ENCODE assay signal across 18 mouse cellular contexts in the genomic region with DNA sequence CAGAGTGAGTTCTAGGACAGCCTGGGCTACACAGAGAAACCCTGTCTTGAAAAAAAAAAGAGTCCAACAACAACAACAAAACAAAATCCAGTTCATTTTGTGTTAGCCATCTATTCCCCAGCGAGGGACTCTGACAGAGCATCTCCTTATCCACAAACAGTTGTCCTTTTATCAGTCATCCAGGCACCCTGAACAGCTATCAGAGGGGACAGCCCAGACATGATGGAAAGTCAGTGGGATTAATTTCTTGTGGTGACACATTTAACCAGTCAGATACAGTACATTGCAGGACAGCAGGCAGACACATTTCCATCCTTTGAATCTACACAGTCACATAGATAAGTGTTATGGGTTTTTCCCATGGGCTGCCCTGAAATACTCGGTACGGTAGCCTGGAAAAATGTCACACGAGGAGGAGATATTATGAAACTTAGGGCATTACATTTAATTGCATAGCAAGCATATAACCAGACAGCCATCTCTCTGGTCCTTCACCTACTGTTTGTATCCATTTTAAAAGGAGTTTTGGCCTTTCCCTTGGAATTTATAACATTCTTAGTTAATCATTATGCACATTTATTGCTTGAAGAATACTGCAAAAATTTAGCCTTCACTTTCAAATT. TPM values are rescaled to one million over a fixed set of nuclear protein-coding genes. Genes with fewer than 3 reads are reported as not detected.
A peak's percentile ranks its signal among the peaks of the same experiment; 100 is the strongest.
DNase-seq lines count a peak whose midpoint lies in the region; ATAC-seq and TF ChIP-seq lines count a peak whose summit lies in the region.
"Had no signal": no experiment of that assay in that cellular context is flagged by ENCODE, and none has a peak within 500 bp of the region (broad histone marks: within the 10 kb centered on the region; RNA-seq: fewer than 3 reads in every experiment).

No protein-coding gene starts in this region.

- H3K27me3 ChIP-seq in stomach, embryonic 14.5 days (ENCODE audit: control insufficient read depth, insufficient read depth, low read length) = no peaks in the 10 kb centered on the region
- no peaks in the 10 kb centered on the region for H3K27me3 ChIP-seq in stomach, postnatal 0 days (ENCODE audit: control insufficient read depth, insufficient read depth, low read length)
- no peaks in the 10 kb centered on the region for H3K27me3 ChIP-seq in intestine, embryonic 16.5 days (replicated peaks; ENCODE audit: control insufficient read depth, insufficient read depth, low read length)
- no peaks in the 10 kb centered on the region for H3K27me3 ChIP-seq in liver, embryonic 16.5 days (ENCODE audit: control insufficient read depth, insufficient read depth, low read depth, low read length)
- no peaks in the 10 kb centered on the region for H3K27me3 ChIP-seq in thymus, adult 2 months (ENCODE audit: control insufficient read depth, insufficient read depth, low read length)
- H3K27me3 ChIP-seq in kidney, adult 2 months (replicated peaks; ENCODE audit: control insufficient read depth, insufficient read depth, low read length) = no peaks in the 10 kb centered on the region
- H3K27me3 ChIP-seq: lung, embryonic 15.5 days; midbrain, embryonic 13.5 days; neural tube, embryonic 13.5 days had no signal

- H3K9ac ChIP-seq in stomach, embryonic 14.5 days (replicated peaks; ENCODE audit: low read depth, low read length) = no peak overlapping the region
- no peak overlapping the region for H3K9ac ChIP-seq in stomach, postnatal 0 days (ENCODE audit: low read length)
- no peak overlapping the region for H3K9ac ChIP-seq in intestine, embryonic 16.5 days (ENCODE audit: low read depth, low read length)
- H3K9ac ChIP-seq in liver, embryonic 16.5 days (ENCODE audit: low read depth, low read length) = peak overlapping the region; percentile 41; the same call in 1 of the 2 replicates
- H3K9ac ChIP-seq: lung, embryonic 15.5 days; midbrain, embryonic 13.5 days; neural tube, embryonic 13.5 days had no signal

- H3K36me3 ChIP-seq in stomach, embryonic 14.5 days (ENCODE audit: control insufficient read depth, insufficient read depth, low read length) = no peaks in the 10 kb centered on the region
- H3K36me3 ChIP-seq in stomach, postnatal 0 days (ENCODE audit: control insufficient read depth, insufficient read depth, low read length) = no peaks in the 10 kb centered on the region
- H3K36me3 ChIP-seq in intestine, embryonic 16.5 days (ENCODE audit: control insufficient read depth, insufficient read depth, low read length) = no peaks in the 10 kb centered on the region
- no peaks in the 10 kb centered on the region for H3K36me3 ChIP-seq in liver, embryonic 16.5 days (ENCODE audit: control insufficient read depth, insufficient read depth)
- H3K36me3 ChIP-seq in thymus, adult 2 months (ENCODE audit: control insufficient read depth, insufficient read depth, low read length) = no peaks in the 10 kb centered on the region
- H3K36me3 ChIP-seq in kidney, adult 2 months (ENCODE audit: control insufficient read depth, insufficient read depth, low read length) = peaks cover 3% of the 10 kb centered on the region; the same call in 1 of the 2 replicates
- H3K36me3 ChIP-seq: lung, embryonic 15.5 days had no signal

- ATAC-seq in stomach, embryonic 14.5 days (ENCODE audit: insufficient number of reproducible peaks, insufficient read depth, low FRiP score, low read depth) = peak; percentile 42; the same call in 1 of the 2 replicates
- ATAC-seq in stomach, postnatal 0 days (ENCODE audit: low FRiP score, low TSS enrichment) = no peak
- peak; percentile 56 for ATAC-seq in intestine, embryonic 16.5 days
- ATAC-seq in liver, embryonic 16.5 days (ENCODE audit: low read depth) = peak; percentile 98
- ATAC-seq: hindbrain, embryonic 16.5 days; midbrain, embryonic 13.5 days had no signal

- 82% methylated on average over 4 of the region's 4 CpGs for WGBS in stomach, embryonic 14.5 days
- 85% methylated on average over 4 of the region's 4 CpGs for WGBS in stomach, postnatal 0 days
- 66% methylated on average over 4 of the region's 4 CpGs for WGBS in intestine, embryonic 16.5 days
- 30% methylated on average over 4 of the region's 4 CpGs for WGBS in liver, embryonic 16.5 days (ENCODE audit: insufficient replicate concordance)
- WGBS in thymus, adult 2 months = 98% methylated on average over 4 of the region's 4 CpGs
- WGBS in kidney, adult 2 months = 92% methylated on average over 4 of the region's 4 CpGs

- no peak overlapping the region for H3K27ac ChIP-seq in stomach, embryonic 14.5 days (ENCODE audit: low read length)
- H3K27ac ChIP-seq in stomach, postnatal 0 days (replicated peaks) = no peak overlapping the region
- no peak overlapping the region for H3K27ac ChIP-seq in intestine, embryonic 16.5 days (ENCODE audit: low read length)
- peak overlapping the region; percentile 94 for H3K27ac ChIP-seq in liver, embryonic 16.5 days (ENCODE audit: low read length)
- H3K27ac ChIP-seq in thymus, adult 2 months (ENCODE audit: control insufficient read depth, insufficient read depth, low read length) = no peak overlapping the region
- no peak overlapping the region for H3K27ac ChIP-seq in kidney, adult 2 months (ENCODE audit: insufficient read depth, low read depth, low read length)
- H3K27ac ChIP-seq: lung, embryonic 15.5 days; midbrain, embryonic 13.5 days; neural tube, embryonic 13.5 days had no signal

- H3K4me3 ChIP-seq in stomach, embryonic 14.5 days (ENCODE audit: low read depth, low read length) = no peak overlapping the region
- no peak overlapping the region for H3K4me3 ChIP-seq in stomach, postnatal 0 days (ENCODE audit: low read depth, low read length)
- no peak overlapping the region for H3K4me3 ChIP-seq in intestine, embryonic 16.5 days (ENCODE audit: low read length)
- peak overlapping the region; percentile 17; the same call in 1 of the 2 replicates for H3K4me3 ChIP-seq in liver, embryonic 16.5 days (ENCODE audit: low read depth, low read length)
- no peak overlapping the region for H3K4me3 ChIP-seq in thymus, adult 2 months (ENCODE audit: control insufficient read depth, insufficient read depth, low read length)
- H3K4me3 ChIP-seq in kidney, adult 2 months (ENCODE audit: insufficient read depth, low read depth, low read length) = no peak overlapping the region
- H3K4me3 ChIP-seq: lung, embryonic 15.5 days; midbrain, embryonic 13.5 days; neural tube, embryonic 13.5 days had no signal

- H3K4me1 ChIP-seq in stomach, embryonic 14.5 days (ENCODE audit: control insufficient read depth, insufficient read depth, low read length) = no peaks in the 10 kb centered on the region
- H3K4me1 ChIP-seq in stomach, postnatal 0 days (replicated peaks; ENCODE audit: control insufficient read depth, insufficient read depth) = no peaks in the 10 kb centered on the region
- H3K4me1 ChIP-seq in intestine, embryonic 16.5 days (ENCODE audit: control insufficient read depth, insufficient read depth, low read length) = no peaks in the 10 kb centered on the region
- peaks cover 19% of the 10 kb centered on the region for H3K4me1 ChIP-seq in liver, embryonic 16.5 days (ENCODE audit: control insufficient read depth, low read depth, low read length)
- no peaks in the 10 kb centered on the region for H3K4me1 ChIP-seq in thymus, adult 2 months (replicated peaks; ENCODE audit: control insufficient read depth, insufficient read depth, low read length)
- H3K4me1 ChIP-seq in kidney, adult 2 months (ENCODE audit: control insufficient read depth, insufficient read depth, low read length) = no peaks in the 10 kb centered on the region
- H3K4me1 ChIP-seq: lung, embryonic 15.5 days; midbrain, embryonic 13.5 days; neural tube, embryonic 13.5 days had no signal

- DNase-seq in stomach, postnatal 0 days (ENCODE audit: low spot score) = no peak
- no peak for DNase-seq in urinary bladder, postnatal 10 days (ENCODE audit: low spot score)
- no peak for DNase-seq in thymus, adult 2 months
- no peak for DNase-seq in kidney, adult 2 months
- DNase-seq: B cell, adult 2 months; cerebellum, postnatal 14 days; embryo, embryonic 11 days; kidney, adult 18-20 months; kidney, postnatal 36 days; lung, postnatal 4 days; right cerebral cortex, adult 18-20 months had no signal

- H3K9me3 ChIP-seq in stomach, embryonic 14.5 days (ENCODE audit: control insufficient read depth, low read depth, low read length) = no peaks in the 10 kb centered on the region
- no peaks in the 10 kb centered on the region for H3K9me3 ChIP-seq in stomach, postnatal 0 days (ENCODE audit: control insufficient read depth, low read length)
- no peaks in the 10 kb centered on the region for H3K9me3 ChIP-seq in intestine, embryonic 16.5 days (ENCODE audit: control insufficient read depth, low read length)
- H3K9me3 ChIP-seq in liver, embryonic 16.5 days (replicated peaks; ENCODE audit: control insufficient read depth, low read length) = peaks cover 4% of the 10 kb centered on the region; the same call in 1 of the 2 replicates
- H3K9me3 ChIP-seq: lung, embryonic 15.5 days; neural tube, embryonic 13.5 days had no signal

- TF ChIP-seq EP300 in stomach, postnatal 0 days (optimal IDR thresholded peaks at IDR 0.05) = no peak

- no peak for TF ChIP-seq CTCF in stomach, postnatal 0 days (IDR thresholded peaks at IDR 0.05; ENCODE audit: low read depth)
- TF ChIP-seq CTCF in thymus, adult 2 months (IDR thresholded peaks at IDR 0.05; ENCODE audit: borderline replicate concordance, control insufficient read depth, extremely low read depth, insufficient read depth, low read length, poor library complexity) = no peak
- TF ChIP-seq CTCF in kidney, adult 2 months (conservative IDR thresholded peaks at IDR 0.05; ENCODE audit: insufficient read depth, insufficient read length, low read depth, low read length) = no peak

- H3K4me2 ChIP-seq in stomach, embryonic 14.5 days (replicated peaks; ENCODE audit: low read depth, low read length) = no peak overlapping the region
- H3K4me2 ChIP-seq in stomach, postnatal 0 days (replicated peaks; ENCODE audit: low read depth) = no peak overlapping the region
- H3K4me2 ChIP-seq in intestine, embryonic 16.5 days (ENCODE audit: low read depth, low read length) = no peak overlapping the region
- peak overlapping the region; percentile 53 for H3K4me2 ChIP-seq in liver, embryonic 16.5 days (ENCODE audit: low read depth, low read length)
- H3K4me2 ChIP-seq: lung, embryonic 15.5 days; midbrain, embryonic 13.5 days; neural tube, embryonic 13.5 days had no signal

- TF ChIP-seq POLR2A in thymus, adult 2 months (IDR thresholded peaks at IDR 0.05; ENCODE audit: control insufficient read depth, extremely low read depth, insufficient read depth, low read length, poor library complexity) = no peak
- TF ChIP-seq POLR2A in kidney, adult 2 months (IDR thresholded peaks at IDR 0.05; ENCODE audit: low read depth, low read length) = no peak

RNA-seq across cellular contexts. Expression of gene Orc5, which starts 7.4 kb away (rescaled TPM):
- polyA plus RNA-seq in stomach, embryonic 14.5 days (2014; fragmentation: Nextera tagmentation; extraction: Ambion mirVana) = 40.1 and 46.6 TPM in 2 replicates
- 21.2 and 21.6 TPM in 2 replicates for polyA plus RNA-seq in stomach, postnatal 0 days (2015; fragmentation: Nextera tagmentation; extraction: Ambion mirVana)
- 35.4 and 41.4 TPM in 2 replicates for polyA plus RNA-seq in intestine, embryonic 16.5 days (2015; fragmentation: Nextera tagmentation; extraction: Ambion mirVana)
- 47.1 and 49.8 TPM in 2 replicates for polyA plus RNA-seq in liver, embryonic 16.5 days (2015; fragmentation: Nextera tagmentation; extraction: Ambion mirVana)
- 5.3 and 6.1 TPM in 2 replicates for polyA plus RNA-seq in thymus, adult 2 months (2012; rRNA removed)
- 3.2 and 4.2 TPM in 2 replicates for polyA plus RNA-seq in kidney, adult 2 months (2012; rRNA removed)
